Comparison of ENCODE assay signal across 9 mouse cellular contexts in the genomic region with DNA sequence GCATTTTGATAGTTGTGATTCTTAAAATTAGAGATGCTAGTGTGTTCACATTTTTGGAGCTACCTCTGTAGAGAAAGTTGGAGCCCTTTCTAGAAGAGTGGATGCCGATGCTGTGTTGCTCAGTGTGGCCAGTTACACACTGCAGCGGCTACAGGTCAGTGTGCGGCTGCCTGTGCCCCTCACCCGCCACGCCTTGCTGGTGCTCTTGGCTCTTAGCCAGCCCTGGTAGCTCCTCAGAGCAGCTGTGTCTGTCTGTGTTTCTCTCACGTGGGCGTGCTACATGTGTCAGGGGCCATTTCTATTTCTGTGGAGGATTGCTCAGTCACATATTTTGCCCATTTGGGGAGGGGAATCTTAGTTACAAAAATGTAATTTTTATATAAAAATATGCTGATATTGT. TPM values are rescaled to one million over a fixed set of nuclear protein-coding genes. Genes with fewer than 3 reads are reported as not detected.
DNase-seq lines count a peak whose midpoint lies in the region; ATAC-seq and TF ChIP-seq lines count a peak whose summit lies in the region.
"Had no signal": no experiment of that assay in that cellular context is flagged by ENCODE, and none has a peak within 500 bp of the region (broad histone marks: within the 10 kb centered on the region; RNA-seq: fewer than 3 reads in every experiment).

No protein-coding gene starts in this region.

- 67% methylated on average over 7 of the region's 7 CpGs for WGBS in neural tube, embryonic 11.5 days
- WGBS in neural tube, embryonic 15.5 days, result 36% methylated on average over 7 of the region's 7 CpGs
- 29% methylated on average over 7 of the region's 7 CpGs for WGBS in heart, postnatal 0 days
- WGBS in neural tube, embryonic 13.5 days, result 33% methylated on average over 7 of the region's 7 CpGs

- H3K4me3 ChIP-seq in neural tube, embryonic 11.5 days (ENCODE audit: low read depth, low read length), result no peak overlapping the region
- no peak overlapping the region for H3K4me3 ChIP-seq in neural tube, embryonic 15.5 days (replicated peaks)
- no peak overlapping the region for H3K4me3 ChIP-seq in heart, postnatal 0 days (ENCODE audit: low read depth, low read length)
- H3K4me3 ChIP-seq in neural tube, embryonic 13.5 days, result no peak overlapping the region

- no peaks in the 10 kb centered on the region for H3K27me3 ChIP-seq in neural tube, embryonic 11.5 days (ENCODE audit: control insufficient read depth, insufficient read depth, low read length)
- no peaks in the 10 kb centered on the region for H3K27me3 ChIP-seq in neural tube, embryonic 15.5 days (replicated peaks)
- H3K27me3 ChIP-seq in heart, postnatal 0 days (ENCODE audit: control insufficient read depth, insufficient read depth, low read length), result no peaks in the 10 kb centered on the region
- H3K27me3 ChIP-seq in neural tube, embryonic 13.5 days, result no peaks in the 10 kb centered on the region

- peak; percentile 65; the same call in 1 of the 2 replicates for ATAC-seq in neural tube, embryonic 11.5 days (ENCODE audit: insufficient read depth, low FRiP score, low TSS enrichment)
- no peak for ATAC-seq in neural tube, embryonic 15.5 days (ENCODE audit: low FRiP score)
- ATAC-seq in heart, postnatal 0 days (ENCODE audit: insufficient read depth, low read depth), result peak; percentile 71
- peak; percentile 85 for ATAC-seq in neural tube, embryonic 13.5 days (ENCODE audit: low read depth)

- H3K9ac ChIP-seq in neural tube, embryonic 11.5 days (ENCODE audit: low read length), result no peak overlapping the region
- no peak overlapping the region for H3K9ac ChIP-seq in neural tube, embryonic 15.5 days (replicated peaks)
- no peak overlapping the region for H3K9ac ChIP-seq in heart, postnatal 0 days (replicated peaks; ENCODE audit: low read depth, low read length)
- no peak overlapping the region for H3K9ac ChIP-seq in neural tube, embryonic 13.5 days

- 0 out of 2 replicates have a peak, but pooled peaks cover 2% of the 10 kb centered on the region for H3K36me3 ChIP-seq in neural tube, embryonic 11.5 days (ENCODE audit: control insufficient read depth, insufficient read depth, low read length)
- H3K36me3 ChIP-seq in neural tube, embryonic 15.5 days, result peaks cover 13% of the 10 kb centered on the region; the same call in 1 of the 2 replicates
- H3K36me3 ChIP-seq in heart, postnatal 0 days (replicated peaks; ENCODE audit: control insufficient read depth, insufficient read depth, low read length), result peaks cover 16% of the 10 kb centered on the region; the same call in 1 of the 2 replicates
- peaks cover 21% of the 10 kb centered on the region for H3K36me3 ChIP-seq in neural tube, embryonic 13.5 days

- TF ChIP-seq EP300 in heart, postnatal 0 days (IDR thresholded peaks at IDR 0.05; ENCODE audit: low read depth), result no peak

- H3K9me3 ChIP-seq in neural tube, embryonic 11.5 days (ENCODE audit: control insufficient read depth, low read length), result no peaks in the 10 kb centered on the region
- H3K9me3 ChIP-seq in neural tube, embryonic 15.5 days (replicated peaks), result no peaks in the 10 kb centered on the region
- H3K9me3 ChIP-seq in heart, postnatal 0 days (replicated peaks; ENCODE audit: control insufficient read depth, low read length), result no peaks in the 10 kb centered on the region
- no peaks in the 10 kb centered on the region for H3K9me3 ChIP-seq in neural tube, embryonic 13.5 days

- intact Hi-C loops in gastrocnemius, postnatal 14 days (cut with DNase I; ENCODE audit: low total_unique reads), result no loop called here

- peak; percentile 41 for DNase-seq in gastrocnemius, postnatal 14 days
- no peak for DNase-seq in gastrocnemius, adult 18-20 months (ENCODE audit: low spot score)
- no peak for DNase-seq in neural tube, embryonic 11.5 days (ENCODE audit: low spot score)
- peak; percentile 45 for DNase-seq in heart, postnatal 0 days (ENCODE audit: low spot score)
- DNase-seq in urinary bladder, postnatal 4 days (ENCODE audit: low spot score in 2 of 2), result no peak
- no peak for DNase-seq in ovary, postnatal 10 days (ENCODE audit: low spot score)

- TF ChIP-seq CTCF in heart, postnatal 0 days (IDR thresholded peaks at IDR 0.05; ENCODE audit: low read depth), result no peak

- no peak overlapping the region for H3K4me2 ChIP-seq in neural tube, embryonic 11.5 days (ENCODE audit: low read depth)
- no peak overlapping the region for H3K4me2 ChIP-seq in neural tube, embryonic 15.5 days
- peak overlapping the region; percentile 28 for H3K4me2 ChIP-seq in heart, postnatal 0 days (ENCODE audit: low read depth, low read length)
- H3K4me2 ChIP-seq in neural tube, embryonic 13.5 days, result no peak overlapping the region

- no peak overlapping the region for H3K27ac ChIP-seq in neural tube, embryonic 11.5 days (ENCODE audit: low read depth, low read length)
- H3K27ac ChIP-seq in neural tube, embryonic 15.5 days (replicated peaks), result no peak overlapping the region
- H3K27ac ChIP-seq in heart, postnatal 0 days (ENCODE audit: low read depth), result no peak overlapping the region
- H3K27ac ChIP-seq in neural tube, embryonic 13.5 days (replicated peaks), result no peak overlapping the region

- no peaks in the 10 kb centered on the region for H3K4me1 ChIP-seq in neural tube, embryonic 11.5 days (ENCODE audit: control insufficient read depth, insufficient read depth, low read length)
- H3K4me1 ChIP-seq in neural tube, embryonic 15.5 days, result peaks cover 4% of the 10 kb centered on the region; the same call in 1 of the 2 replicates
- H3K4me1 ChIP-seq in heart, postnatal 0 days (ENCODE audit: control insufficient read depth, insufficient read depth), result no peaks in the 10 kb centered on the region
- peaks cover 12% of the 10 kb centered on the region for H3K4me1 ChIP-seq in neural tube, embryonic 13.5 days (replicated peaks)

RNA-seq across cellular contexts. Expression of a gene that starts 20.5 kb away (rescaled TPM):
- not detected for total RNA-seq in gastrocnemius, postnatal 14 days (2021)
- total RNA-seq in gastrocnemius, adult 18-20 months (2021), result not detected
- 0.58 and 1.1 TPM in 2 replicates for polyA plus RNA-seq in neural tube, embryonic 11.5 days (2014; fragmentation: Nextera tagmentation; extraction: Ambion mirVana)
- 1.1 and 4.4 TPM in 2 replicates for polyA plus RNA-seq in neural tube, embryonic 15.5 days (2015; fragmentation: Nextera tagmentation; extraction: Ambion mirVana)
- 0.15 TPM in 1 of 2 replicates, not detected in the other for total RNA-seq in heart, postnatal 0 days (2014; rRNA removed; ENCODE audit: low replicate concordance)
- polyA plus RNA-seq in heart, postnatal 0 days (2015; fragmentation: Nextera tagmentation; extraction: Ambion mirVana), result 0.04 TPM in 1 of 2 replicates, not detected in the other
- 0.43 and 0.55 TPM in 2 replicates for polyA plus RNA-seq in neural tube, embryonic 13.5 days (2015; fragmentation: Nextera tagmentation; extraction: Ambion mirVana)
- total RNA-seq: common myeloid progenitor, adult 5-6 weeks had no signal

RNA-seq across cellular contexts. Expression of a gene that starts 54.9 kb away (rescaled TPM):
- total RNA-seq in gastrocnemius, postnatal 14 days (2021), result 1 to 10 TPM; 6.3 to 7.5 TPM
- total RNA-seq in gastrocnemius, adult 18-20 months (2021), result 1 to 10 TPM; 7.4 to 7.6 TPM
- polyA plus RNA-seq in neural tube, embryonic 11.5 days (2014; fragmentation: Nextera tagmentation; extraction: Ambion mirVana), result 52.3 and 52.8 TPM in 2 replicates
- 22.4 and 31.9 TPM in 2 replicates for polyA plus RNA-seq in neural tube, embryonic 15.5 days (2015; fragmentation: Nextera tagmentation; extraction: Ambion mirVana)
- 7.8 and 25.8 TPM in 2 replicates for total RNA-seq in heart, postnatal 0 days (2014; rRNA removed; ENCODE audit: low replicate concordance)
- polyA plus RNA-seq in heart, postnatal 0 days (2015; fragmentation: Nextera tagmentation; extraction: Ambion mirVana), result 15.5 and 18.0 TPM in 2 replicates
- 27.8 and 34.6 TPM in 2 replicates for polyA plus RNA-seq in neural tube, embryonic 13.5 days (2015; fragmentation: Nextera tagmentation; extraction: Ambion mirVana)

RNA-seq across cellular contexts. Expression of a gene that starts 55.1 kb away (rescaled TPM):
- 1 to 10 TPM; 8.4 to 9.2 TPM for total RNA-seq in gastrocnemius, postnatal 14 days (2021)
- total RNA-seq in gastrocnemius, adult 18-20 months (2021), result 10 to 100 TPM in 1 of 2 experiments, 1 to 10 TPM in 1; 9.2 to 12.7 TPM
- polyA plus RNA-seq in neural tube, embryonic 11.5 days (2014; fragmentation: Nextera tagmentation; extraction: Ambion mirVana), result 26.9 and 29.8 TPM in 2 replicates
- polyA plus RNA-seq in neural tube, embryonic 15.5 days (2015; fragmentation: Nextera tagmentation; extraction: Ambion mirVana), result 10.8 and 14.3 TPM in 2 replicates
- total RNA-seq in heart, postnatal 0 days (2014; rRNA removed; ENCODE audit: low replicate concordance), result 8.2 and 9.9 TPM in 2 replicates
- 6.0 and 6.4 TPM in 2 replicates for polyA plus RNA-seq in heart, postnatal 0 days (2015; fragmentation: Nextera tagmentation; extraction: Ambion mirVana)
- polyA plus RNA-seq in neural tube, embryonic 13.5 days (2015; fragmentation: Nextera tagmentation; extraction: Ambion mirVana), result 11.0 and 14.8 TPM in 2 replicates

Comparison
In these comparisons a context has a peak if more than half of its experiments do, and no peak if none do; other contexts are left out.
1. DNase-seq: peak in gastrocnemius, postnatal 14 days (single experiment) and heart, postnatal 0 days (single experiment); none in gastrocnemius, adult 18-20 months (single experiment), neural tube, embryonic 11.5 days (single experiment), urinary bladder, postnatal 4 days (0 of 2) and ovary, postnatal 10 days (single experiment).